Mouse (Mus musculus) B cell, adult 67 days (primary cell): ENCODE measurements around the gene Cpb1. TPM values are rescaled to one million over a fixed set of nuclear protein-coding genes. Genes with fewer than 3 reads are reported as not detected.

Source experiments
- total RNA-seq, 2 experiments: library from RNA; stranded (reverse); gene quantifications; 4 replicates each; pipeline ENCODE4 v1.2.4; 2023

The Cpb1 gene
- not detected for total RNA-seq

DNA sequence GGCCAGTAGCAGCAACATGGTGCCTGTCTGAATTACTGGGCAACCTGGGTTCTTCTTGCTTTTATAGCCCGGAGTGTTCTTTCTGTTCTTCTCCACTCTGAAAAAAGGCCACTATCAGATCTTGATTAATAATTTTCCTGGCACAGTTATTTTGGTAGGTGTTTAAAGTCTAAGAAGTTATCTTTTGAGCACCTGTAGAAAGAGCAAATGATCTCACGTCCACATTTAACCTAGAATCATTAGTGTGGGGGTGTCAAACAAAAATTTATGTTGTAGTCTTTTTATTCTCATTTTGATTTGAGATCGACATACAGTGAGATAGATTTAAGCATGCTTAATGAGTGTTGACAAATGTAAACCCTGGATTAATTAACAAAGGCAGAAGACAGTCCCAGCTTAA, at the start of gene Cpb1:
Gene Cpb1, minus strand, starts transcription at position 101 of the 400 bp plus-strand sequence.

DNA sequence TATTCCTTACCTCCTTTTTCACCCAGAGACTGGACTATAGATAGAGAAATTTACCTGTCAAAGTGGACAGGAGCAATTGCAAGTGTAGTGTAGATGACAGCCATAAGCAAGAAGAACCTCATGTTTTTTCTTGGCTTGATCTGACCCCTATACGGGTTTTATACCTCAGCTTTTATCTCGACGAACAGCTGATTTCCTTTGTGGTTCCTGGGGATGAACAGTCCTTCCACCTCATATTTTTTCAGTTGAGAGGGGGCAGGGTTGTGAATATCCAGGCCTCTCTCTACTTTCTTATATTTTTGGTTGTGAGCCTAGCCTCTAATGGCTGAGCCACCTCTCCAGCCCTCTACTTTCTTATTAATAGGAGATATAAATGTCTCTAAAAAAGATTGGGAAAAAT, 33.5 kb downstream of the Cpb1 start, which contains the start of gene Cpa3:
Gene Cpa3, minus strand, starts transcription at position 132 of the 400 bp plus-strand sequence.

Other genes starting within 250 kb of the Cpb1 start
- gene Hps3, start 240.4 kb downstream of the Cpb1 start, total RNA-seq: 100 to 1,000 TPM; 160 to 161 TPM
- gene Hltf, start 217.9 kb downstream of the Cpb1 start, total RNA-seq: 10 to 100 TPM; 61.3 to 72.6 TPM
- gene Gyg, start 120.4 kb downstream of the Cpb1 start, total RNA-seq: 10 to 100 TPM; 22.6 to 26.5 TPM
- gene Cpa3, start 33.6 kb downstream of the Cpb1 start, total RNA-seq: not detected
- gene Agtr1b, start 91.4 kb upstream of the Cpb1 start, total RNA-seq: not detected